Mouse (Mus musculus) embryo, embryonic 11.5 days (tissue): ENCODE data around the gene Kirrel3.

Experiments used
- DNase-seq: peaks from one replicate; pipeline ENCODE4 v3.0.0-alpha.2; 2012; ENCODE audit warnings: low read depth, low spot score

Gene Kirrel3

GRCm38 (mm10) chr9:35024591-35025496 lies 539.1 kb downstream of the Kirrel3 start:
- DNase-seq: no peak

- DNase-seq: no peak
Measured at GRCm38 (mm10) chr9:35026311-35026710, 540.6 kb downstream of the Kirrel3 start.

GRCm38 (mm10) chr9:35026897-35027311 lies 541.2 kb downstream of the Kirrel3 start:
- no peak for DNase-seq

GRCm38 (mm10) chr9:35027382-35027997 lies 541.8 kb downstream of the Kirrel3 start:
- no peak for DNase-seq

GRCm38 (mm10) chr9:35030823-35031222 lies 545.1 kb downstream of the Kirrel3 start:
- no peak for DNase-seq

- DNase-seq: no peak
Measured at GRCm38 (mm10) chr9:35032457-35032856, 546.8 kb downstream of the Kirrel3 start.

GRCm38 (mm10) chr9:35035074-35035473 lies 549.4 kb downstream of the Kirrel3 start:
- no peak for DNase-seq

GRCm38 (mm10) chr9:35038922-35039586 lies 553.4 kb downstream of the Kirrel3 start:
- no peak for DNase-seq

GRCm38 (mm10) chr9:35039846-35040245 lies 554.2 kb downstream of the Kirrel3 start:
- DNase-seq: no peak

GRCm38 (mm10) chr9:35041493-35041892 lies 555.8 kb downstream of the Kirrel3 start:
- DNase-seq: no peak

- no peak for DNase-seq
Measured at GRCm38 (mm10) chr9:35043619-35044018, 557.9 kb downstream of the Kirrel3 start.

- DNase-seq: peak; percentile 34
Measured at GRCm38 (mm10) chr9:35044458-35044857, 558.8 kb downstream of the Kirrel3 start.

- no peak for DNase-seq
Measured at GRCm38 (mm10) chr9:35045031-35045531, 559.4 kb downstream of the Kirrel3 start.

- DNase-seq: no peak
Measured at GRCm38 (mm10) chr9:35045756-35046155, 560.1 kb downstream of the Kirrel3 start.

GRCm38 (mm10) chr9:35048449-35048848 lies 562.8 kb downstream of the Kirrel3 start:
- DNase-seq: no peak

GRCm38 (mm10) chr9:35049891-35050527 lies 564.3 kb downstream of the Kirrel3 start:
- DNase-seq: no peak

GRCm38 (mm10) chr9:35050701-35051454 lies 565.2 kb downstream of the Kirrel3 start:
- no peak for DNase-seq

- DNase-seq: no peak
Measured at GRCm38 (mm10) chr9:35051666-35052065, 566.0 kb downstream of the Kirrel3 start.

GRCm38 (mm10) chr9:35052671-35053070 lies 567.0 kb downstream of the Kirrel3 start:
- DNase-seq: no peak

- DNase-seq: no peak
Measured at GRCm38 (mm10) chr9:35053081-35053480, 567.4 kb downstream of the Kirrel3 start.

- DNase-seq: no peak
Measured at GRCm38 (mm10) chr9:35053669-35054068, 568.0 kb downstream of the Kirrel3 start.
